Mouse (Mus musculus) layer of hippocampus, adult 2 months (tissue): ENCODE data around the gene Plxna4. TPM values are rescaled to one million over a fixed set of nuclear protein-coding genes. Genes with fewer than 3 reads are reported as not detected.

Source experiments
- DNase-seq, 2 experiments: peaks; one replicate each; pipeline ENCODE4 v3.0.0; 2022; ENCODE audit warnings: low spot score in 2 of 2
- H3K27ac ChIP-seq: fragments of 200-600 bp; 2 replicates; pipeline ENCODE4 v1.8.1; 2022
- H3K4me3 ChIP-seq: fragments of 200-600 bp; 2 replicates; pipeline ENCODE4 v1.8.1; 2022; ENCODE audit warnings: mild to moderate bottlenecking
- CTCF ChIP-seq: fragments of 200-600 bp; conservative IDR thresholded peaks from 2 replicates; pipeline ENCODE4 v1.8.1; 2022; ENCODE audit warnings: antibody characterized with exemption, mild to moderate bottlenecking, moderate library complexity
- long read RNA-seq, 2 experiments: library from polyadenylated mRNA; stranded (forward); transcript quantifications; one replicate each; pipeline ENCODE4 v2.0.0; 2021; ENCODE audit warnings: borderline mapping rate in 2 of 2
- total RNA-seq, 2 experiments: library from RNA; stranded (reverse); gene quantifications; 2 replicates each; pipeline ENCODE4 v1.2.3; 2021

Plxna4 gene
- total RNA-seq, result 100 to 1,000 TPM; 126 to 131 TPM
- long read RNA-seq, experiment 1, full-length matches to known transcripts, result 3 of 22 reads
- long read RNA-seq, experiment 1, partial matches to known transcripts, result 0 of 22 reads
- long read RNA-seq, experiment 1, other reads (novel, unspliced or antisense), result 19 of 22 reads
- long read RNA-seq, experiment 2, full-length matches to known transcripts, result 3 of 27 reads
- long read RNA-seq, experiment 2, partial matches to known transcripts, result 0 of 27 reads
- long read RNA-seq, experiment 2, other reads (novel, unspliced or antisense), result 24 of 27 reads

GRCm38 (mm10) chr6:32588056-32588671, at the start of gene Plxna4:
Plxna4 (minus strand) TSS chr6:32588192.
- Histone ChIP-seq H3K4me3 (peak within 1 kb of the TSS; percentile 89), H3K27ac (peak within 1 kb of the TSS; percentile 98)
- peak; percentile 76 to 84 for DNase-seq
- TF ChIP-seq CTCF, result peak; percentile 60

- TF ChIP-seq CTCF, result no peak
- peak overlapping the region; percentile 64 for H3K27ac ChIP-seq
- DNase-seq, result peak in 1 of 2 experiments; percentile 13
These were observed 49.7 kb upstream of the Plxna4 start for GRCm38 (mm10) chr6:32637568-32638183.

GRCm38 (mm10) chr6:32610712-32611111, 22.7 kb upstream of the Plxna4 start:
- TF ChIP-seq CTCF, result no peak
- DNase-seq, result no peak
- Histone ChIP-seq H3K27ac (no peak overlapping the region), H3K4me3 (no peak overlapping the region)

More at GRCm38 (mm10) chr6:32637568-32638183, 49.7 kb upstream of the Plxna4 start:
- no peak overlapping the region for H3K4me3 ChIP-seq

GRCm38 (mm10) chr6:32606787-32607186, 18.8 kb upstream of the Plxna4 start:
- Histone ChIP-seq H3K27ac (no peak overlapping the region), H3K4me3 (no peak overlapping the region)
- no peak for TF ChIP-seq CTCF
- no peak for DNase-seq

GRCm38 (mm10) chr6:32605581-32605980, 17.6 kb upstream of the Plxna4 start:
- H3K4me3 ChIP-seq, result no peak overlapping the region
- no peak overlapping the region for H3K27ac ChIP-seq
- DNase-seq, result no peak
- no peak for TF ChIP-seq CTCF

- no peak for TF ChIP-seq CTCF
- Histone ChIP-seq H3K4me3 (no peak overlapping the region), H3K27ac (no peak overlapping the region)
- DNase-seq, result no peak
These were observed 16.9 kb upstream of the Plxna4 start for GRCm38 (mm10) chr6:32604901-32605300.

- H3K27ac ChIP-seq, result no peak overlapping the region
- no peak for TF ChIP-seq CTCF
- no peak for DNase-seq
- H3K4me3 ChIP-seq, result no peak overlapping the region
These were observed 14.1 kb upstream of the Plxna4 start for GRCm38 (mm10) chr6:32602130-32602529.

- no peak for DNase-seq
- no peak for TF ChIP-seq CTCF
- Histone ChIP-seq H3K27ac (no peak overlapping the region), H3K4me3 (no peak overlapping the region)
These were observed 13.3 kb upstream of the Plxna4 start for GRCm38 (mm10) chr6:32601306-32601705.

GRCm38 (mm10) chr6:32595591-32595990, 7.6 kb upstream of the Plxna4 start:
- TF ChIP-seq CTCF, result no peak
- DNase-seq, result peak in 1 of 2 experiments; percentile 27

GRCm38 (mm10) chr6:32590979-32591758, 3.2 kb upstream of the Plxna4 start:
- Histone ChIP-seq H3K27ac (peak overlapping the region; percentile 25; the same call in 1 of the 2 replicates), H3K4me3 (no peak overlapping the region)
- peak; percentile 90 for TF ChIP-seq CTCF
- DNase-seq, result peak; percentile 55 to 82

More at GRCm38 (mm10) chr6:32595591-32595990, 7.6 kb upstream of the Plxna4 start:
- no peak overlapping the region for H3K4me3 ChIP-seq
- peak overlapping the region; percentile 81 for H3K27ac ChIP-seq

GRCm38 (mm10) chr6:32589632-32590031, 1.6 kb upstream of the Plxna4 start:
- no peak for DNase-seq
- TF ChIP-seq CTCF, result no peak
- H3K4me3 ChIP-seq, result no peak overlapping the region
- H3K27ac ChIP-seq, result 0 out of 2 replicates have a peak overlapping the region, but pooled peaks have one; percentile 8

GRCm38 (mm10) chr6:32587136-32588009, 619 bp downstream of the Plxna4 start:
- peak overlapping the region; percentile 98 for H3K27ac ChIP-seq
- no peak for TF ChIP-seq CTCF
- DNase-seq, result peak; percentile 59 to 63
- H3K4me3 ChIP-seq, result peak overlapping the region; percentile 89
